Mouse (Mus musculus): ENCODE measurements around the gene Acad10. TPM values are rescaled to one million over a fixed set of nuclear protein-coding genes. Genes with fewer than 3 reads are reported as not detected.
"Not testable (repeated sequence)": the region's sequence is repeated elsewhere in the genome, so short reads cannot be mapped to it uniquely, and the experiment has no call there.

Gene Acad10
- total and polyA plus RNA-seq, 3 experiments: 9.8 to 25.4 (median 23.1) TPM

DNA sequence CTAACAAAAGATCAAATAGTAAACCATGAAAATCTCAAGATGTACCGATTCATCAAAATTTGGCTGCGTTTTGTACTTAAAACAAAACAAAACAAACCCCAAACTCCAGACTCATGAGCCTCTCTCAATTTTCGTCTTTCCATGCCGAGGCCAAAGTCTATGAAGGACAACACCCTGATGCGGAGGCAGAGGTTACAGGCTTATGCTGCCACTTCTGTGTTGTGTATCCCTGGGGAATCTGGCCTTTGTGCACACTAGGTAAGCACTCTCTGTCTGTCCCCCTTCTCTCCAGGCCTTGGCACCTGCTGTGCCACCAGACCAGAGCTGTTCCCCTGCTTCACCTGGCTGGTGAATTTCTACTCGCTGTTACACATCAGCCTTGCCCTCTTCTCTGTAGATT is 2.7 kb downstream of the Acad10 start:
- not testable (repeated sequence) for DNase-seq

DNA sequence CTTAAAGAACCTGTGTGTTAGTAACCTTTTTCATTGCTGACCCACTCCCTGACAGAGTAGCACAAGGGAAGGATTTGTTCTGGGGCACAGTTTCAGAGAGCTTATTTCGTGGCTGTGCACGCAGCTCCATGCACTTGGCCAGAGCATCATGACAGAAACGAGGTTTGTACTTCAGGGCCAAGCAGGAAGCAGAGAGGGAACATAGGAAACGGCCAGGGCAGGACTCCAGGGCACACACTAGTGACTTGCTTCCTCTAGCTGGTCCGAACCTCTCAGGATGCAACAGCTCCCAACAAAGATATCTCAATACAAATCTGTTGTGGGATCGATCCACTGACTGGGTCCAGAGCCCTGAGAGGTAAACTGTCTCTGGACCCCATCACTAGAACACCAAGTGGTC is 3.4 kb downstream of the Acad10 start:
- not testable (repeated sequence) for DNase-seq

DNA sequence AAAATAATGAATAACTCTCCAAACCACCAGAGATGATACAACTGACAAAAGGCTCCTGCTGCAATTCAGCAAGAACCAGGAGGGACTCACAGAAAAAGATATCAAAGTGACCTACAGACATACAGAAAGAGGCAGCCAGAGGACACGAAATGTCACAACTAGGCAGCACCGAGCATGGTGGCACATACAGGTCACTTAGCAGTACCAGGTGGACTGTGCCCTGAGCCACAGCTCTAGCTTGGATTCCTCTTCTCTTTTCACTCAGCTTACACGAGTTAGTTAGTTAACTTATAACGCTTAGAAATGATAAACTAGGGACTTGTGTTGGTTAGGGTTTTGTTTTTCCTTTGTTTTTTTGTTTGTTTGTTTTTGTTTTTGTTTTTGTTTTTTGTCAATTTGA is 5.8 kb downstream of the Acad10 start:
- no peak for DNase-seq

DNA sequence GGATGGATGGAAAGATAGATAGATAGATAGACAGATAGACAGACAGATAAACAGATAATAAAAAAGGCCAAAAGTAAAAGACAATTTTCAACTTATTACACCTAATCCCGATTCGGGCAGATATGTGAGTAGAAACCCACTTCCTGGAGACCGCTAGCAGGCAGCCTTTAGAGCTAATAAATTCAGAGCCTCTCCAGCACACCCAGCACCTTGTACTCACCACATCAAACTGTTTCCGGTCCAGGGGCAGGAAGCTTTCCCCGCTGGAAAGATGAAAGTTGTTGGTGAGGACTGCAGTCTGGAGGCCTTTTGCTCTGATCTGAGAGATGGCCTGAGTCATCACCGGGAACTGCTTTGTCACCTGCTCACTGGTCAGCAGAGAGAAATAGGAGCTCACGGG is 11.2 kb downstream of the Acad10 start:
- DNase-seq: peak; percentile 29

DNA sequence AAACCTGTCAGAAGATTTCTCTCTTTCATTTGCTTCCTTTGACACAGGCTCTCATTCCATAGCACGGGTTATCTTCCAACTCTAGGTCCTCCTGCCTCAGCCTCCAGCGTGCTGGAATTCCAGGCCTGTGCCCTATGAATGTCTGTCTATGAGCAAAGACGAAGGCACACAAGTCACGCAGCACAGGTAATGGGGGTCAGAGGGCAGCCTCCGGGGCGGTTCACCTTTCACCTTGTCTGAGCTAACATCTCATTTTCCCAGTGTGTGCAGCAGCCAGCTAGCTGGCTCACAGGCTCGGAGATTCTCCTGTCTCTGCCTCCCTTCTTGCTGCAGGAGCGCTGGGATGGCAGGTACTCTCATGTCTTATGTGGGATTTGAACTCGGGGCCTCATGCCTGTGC is 20.7 kb downstream of the Acad10 start:
- no peak for DNase-seq

DNA sequence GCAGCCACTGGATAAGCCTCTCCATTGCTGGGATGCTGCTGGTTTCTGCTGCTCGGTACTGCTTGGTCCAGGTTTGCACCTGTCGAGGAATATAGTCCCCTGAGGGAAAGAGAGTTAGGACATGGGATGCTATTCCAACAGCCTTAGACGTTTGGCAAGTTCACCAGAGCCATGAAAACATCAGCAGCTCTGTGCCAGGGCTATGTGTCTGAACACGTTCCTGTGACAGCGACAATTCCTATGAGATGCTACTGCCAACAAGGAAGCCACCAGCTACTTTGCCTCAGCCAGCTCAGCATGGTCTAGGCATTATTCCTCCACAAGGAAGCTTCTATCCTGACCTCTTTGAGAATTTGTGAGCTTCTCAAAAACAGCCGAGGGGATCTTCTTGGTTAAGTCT is 23.0 kb downstream of the Acad10 start:
- no peak for DNase-seq

DNA sequence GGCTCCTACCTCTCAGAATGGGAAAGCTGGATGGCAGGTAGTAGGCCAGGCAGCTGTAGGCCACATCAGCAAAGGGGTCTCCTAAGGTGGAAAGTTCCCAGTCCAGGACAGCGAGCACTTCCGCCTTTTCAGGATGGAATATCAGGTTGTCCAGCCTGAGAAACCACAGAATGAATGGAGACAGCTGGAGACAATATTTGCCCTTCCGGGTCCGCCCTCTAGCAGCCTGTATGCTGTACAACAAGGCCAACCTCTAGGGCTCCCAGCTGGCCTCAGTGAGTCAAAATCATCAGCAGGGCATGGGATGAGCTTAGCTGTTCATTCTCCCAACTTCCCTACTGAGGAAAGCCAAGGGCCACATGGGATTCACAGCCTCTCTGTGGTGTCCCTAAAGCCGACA is 25.6 kb downstream of the Acad10 start:
- no peak for DNase-seq

DNA sequence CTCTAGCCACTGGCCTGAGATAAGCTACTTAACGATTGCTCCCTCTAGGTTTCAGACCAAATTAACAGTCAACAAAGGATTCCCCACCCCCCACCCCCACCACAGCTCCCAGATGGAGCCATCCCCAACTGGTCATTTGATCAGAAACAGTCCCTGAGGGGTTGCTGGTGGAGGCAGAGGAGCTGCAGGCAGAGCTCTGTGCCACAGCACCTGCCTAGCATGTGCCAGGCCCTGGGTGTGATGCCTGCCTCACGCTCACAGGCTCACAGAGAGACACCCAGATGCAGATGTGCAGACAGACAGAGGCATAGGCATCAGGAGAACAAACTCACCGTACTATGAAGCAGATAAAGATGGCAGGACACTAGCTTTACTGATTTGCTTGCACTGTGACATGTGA is 27.5 kb downstream of the Acad10 start:
- no peak for DNase-seq

DNA sequence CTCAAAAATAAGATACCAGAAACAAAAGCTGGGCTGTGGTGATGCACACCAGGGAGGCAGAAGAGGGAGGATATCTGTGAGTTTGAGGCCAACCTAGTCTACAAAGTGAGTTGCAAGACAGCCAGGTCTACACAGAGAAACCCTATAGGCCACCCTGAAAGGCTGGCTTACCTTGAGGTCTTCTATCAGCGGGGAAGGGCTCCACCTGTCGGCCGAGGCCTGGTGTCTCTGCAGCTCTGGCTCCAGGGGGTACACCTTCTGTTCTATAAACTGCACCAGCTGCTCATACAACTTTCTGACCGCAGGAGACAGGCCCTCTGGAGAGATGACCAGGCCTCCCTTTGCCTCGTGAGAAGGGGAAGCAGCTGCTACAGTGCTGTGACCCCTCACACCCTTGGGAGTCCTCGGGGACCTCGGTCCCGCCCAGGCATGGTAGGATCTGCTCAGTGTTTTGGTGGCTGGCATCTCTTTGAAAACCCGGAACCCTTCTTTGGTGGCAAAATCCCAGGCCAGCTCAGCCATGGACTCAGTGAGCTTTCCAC is 29.1 kb downstream of the Acad10 start:
- DNase-seq: not testable (repeated sequence)

DNA sequence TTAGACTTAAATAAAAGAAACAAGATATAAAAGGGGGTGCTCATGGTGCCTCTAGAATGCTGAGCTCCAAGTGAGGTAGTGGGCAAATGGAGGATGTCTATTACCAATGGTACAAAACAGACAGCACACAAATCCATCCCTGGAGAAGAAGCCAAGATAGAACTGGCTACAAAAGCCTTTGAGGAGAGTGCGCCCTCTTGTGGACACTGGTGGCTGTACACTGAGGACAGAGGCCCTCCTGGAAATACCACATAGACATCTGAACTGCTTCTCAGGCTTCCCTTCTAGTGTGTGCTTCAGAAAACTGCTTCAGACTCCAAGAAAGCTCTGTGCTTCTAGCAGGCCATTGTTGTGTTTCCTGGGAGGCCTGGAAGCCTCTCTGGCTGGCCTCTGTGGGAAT is 32.4 kb downstream of the Acad10 start:
- DNase-seq: peak; percentile 72

DNA sequence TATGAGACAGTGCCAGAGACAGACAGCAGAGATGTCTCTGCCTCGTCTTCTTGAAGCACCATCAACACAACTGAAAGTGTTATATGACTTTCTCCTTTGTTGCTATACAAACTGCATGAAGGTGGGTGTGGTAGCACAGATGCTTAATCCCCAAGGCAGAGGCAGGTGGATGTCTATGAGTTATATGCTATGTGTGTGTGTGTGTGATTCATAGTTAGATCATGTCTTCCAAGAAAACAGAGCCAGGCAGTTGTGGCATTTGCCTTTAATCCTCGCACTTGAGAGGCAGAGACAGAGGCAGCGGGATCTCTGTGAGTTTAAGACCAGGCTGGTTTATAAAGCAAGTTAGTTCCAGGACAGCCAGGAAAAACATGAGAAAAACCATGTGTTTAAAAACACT is 37.1 kb downstream of the Acad10 start:
- no peak for DNase-seq

DNA sequence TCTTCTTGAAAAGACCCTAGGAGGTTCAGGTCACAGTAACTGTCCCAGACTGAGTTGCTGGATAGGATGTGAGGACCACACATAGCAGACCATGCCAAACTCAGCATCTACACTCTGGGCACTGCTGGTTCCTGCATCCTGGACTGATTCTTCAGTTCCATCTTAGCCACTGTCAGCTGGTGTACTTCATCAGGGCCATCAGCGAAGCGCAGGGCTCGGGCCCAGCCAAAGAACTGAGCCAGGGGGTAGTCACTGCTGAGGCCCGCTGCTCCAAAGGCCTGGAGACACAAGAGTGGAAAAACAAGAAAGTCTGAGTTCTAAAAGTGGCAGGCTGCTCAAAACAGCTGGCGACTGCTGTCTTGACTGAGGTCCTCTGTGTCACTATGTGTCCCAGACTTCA is 39.2 kb downstream of the Acad10 start:
- DNase-seq: no peak

DNA sequence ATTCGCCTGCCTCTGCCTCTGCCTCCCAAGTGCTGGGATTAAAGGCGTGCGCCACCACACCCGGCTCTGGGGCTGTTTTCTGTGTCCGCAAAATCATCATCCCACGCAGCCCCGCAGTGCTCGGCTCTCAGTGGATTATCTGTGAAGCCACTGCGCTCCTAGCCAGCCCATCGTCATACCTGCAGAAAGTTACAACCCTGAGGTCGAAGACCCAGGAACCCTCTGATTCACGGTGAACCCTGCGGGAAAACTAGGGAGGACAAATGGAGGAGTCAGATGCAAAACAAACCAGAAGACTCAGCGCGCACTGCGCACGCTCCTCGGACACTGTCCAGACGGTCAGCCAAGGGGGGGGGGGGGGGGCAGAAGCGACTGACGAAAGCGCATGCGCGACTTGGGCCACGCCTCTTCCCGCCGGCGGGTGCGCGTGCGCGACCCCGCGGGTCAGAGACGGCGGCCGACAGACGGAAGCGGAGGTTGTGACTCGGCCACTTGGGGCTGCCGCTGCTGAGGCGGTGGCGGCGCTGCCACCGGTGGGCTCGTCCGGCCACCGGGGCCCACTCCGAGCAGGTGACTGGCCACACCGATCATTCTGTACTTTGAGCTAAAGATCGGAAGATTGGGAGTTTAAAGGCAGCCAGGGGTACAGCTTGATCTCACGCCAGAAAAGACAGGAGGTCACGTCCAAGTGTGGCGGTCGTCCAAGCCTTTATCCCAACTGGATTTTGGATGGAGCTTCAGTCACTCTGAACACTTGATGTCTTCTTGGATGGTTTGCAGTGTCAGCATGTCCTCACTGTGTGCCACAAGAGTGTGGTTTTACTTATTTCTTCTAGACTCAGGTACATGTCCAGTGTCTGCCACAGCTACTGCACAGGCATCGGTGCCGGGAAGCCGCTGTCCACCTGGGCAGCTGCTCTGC is 41.5 kb downstream of the Acad10 start, which contains the start of gene Acad12:
Gene Acad12, minus strand, starts transcription at position 347 of the 922 bp plus-strand sequence.
- DNase-seq: peak; percentile 91

DNA sequence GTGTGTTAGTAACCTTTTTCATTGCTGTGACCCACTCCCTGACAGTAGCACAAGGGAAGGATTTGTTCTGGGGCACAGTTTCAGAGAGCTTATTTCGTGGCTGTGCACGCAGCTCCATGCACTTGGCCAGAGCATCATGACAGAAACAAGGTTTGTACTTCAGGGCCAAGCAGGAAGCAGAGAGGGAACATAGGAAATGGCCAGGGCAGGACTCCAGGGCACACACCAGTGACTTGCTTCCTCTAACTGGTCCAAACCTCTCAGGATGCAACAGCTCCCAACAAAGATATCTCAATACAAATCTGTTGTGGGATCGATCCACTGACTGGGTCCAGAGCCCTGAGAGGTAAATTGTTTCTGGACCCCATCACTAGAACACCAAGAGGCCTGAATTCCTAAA is 45.4 kb downstream of the Acad10 start:
- not testable (repeated sequence) for DNase-seq

DNA sequence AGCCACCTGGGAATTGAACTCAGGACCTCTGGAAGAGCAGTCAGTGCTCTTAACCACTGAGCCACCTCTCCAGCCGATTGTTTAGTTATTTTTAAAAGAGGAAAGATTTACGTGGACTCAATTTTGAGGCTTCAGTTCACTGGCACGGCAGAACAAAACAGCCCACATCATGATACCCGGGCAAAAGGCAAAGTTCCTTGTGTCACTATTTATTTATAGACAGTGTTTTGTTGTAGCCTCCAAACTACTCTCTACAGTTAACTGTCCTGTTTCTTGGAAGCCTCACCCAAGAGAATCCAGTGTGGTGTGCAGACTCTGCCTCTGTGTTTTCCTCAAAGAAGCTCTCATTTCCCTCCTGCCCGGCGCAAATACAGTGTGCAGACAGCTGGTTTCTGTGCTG is 48.3 kb downstream of the Acad10 start:
- no peak for DNase-seq

DNA sequence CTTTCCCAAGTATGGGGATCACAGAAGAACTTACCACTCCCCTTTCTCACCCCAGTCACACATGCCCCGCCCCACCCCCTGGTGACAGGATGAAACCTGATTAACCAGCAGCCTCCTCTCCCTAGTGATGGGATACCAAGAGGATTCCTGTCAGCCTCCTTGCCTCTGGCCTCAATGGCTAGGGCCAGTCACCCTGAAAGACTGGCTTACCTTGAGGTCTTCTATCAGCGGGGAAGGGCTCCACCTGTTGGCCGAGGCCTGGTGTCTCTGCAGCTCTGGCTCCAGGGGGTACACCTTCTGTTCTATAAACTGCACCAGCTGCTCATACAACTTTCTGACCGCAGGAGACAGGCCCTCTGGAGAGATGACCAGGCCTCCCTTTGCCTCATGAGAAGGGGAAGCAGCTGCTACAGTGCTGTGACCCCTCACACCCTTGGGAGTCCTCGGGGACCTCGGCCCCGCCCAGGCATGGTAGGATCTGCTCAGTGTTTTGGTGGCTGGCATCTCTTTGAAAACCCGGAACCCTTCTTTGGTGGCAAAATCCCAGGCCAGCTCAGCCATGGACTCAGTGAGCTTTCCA is 50.7 kb downstream of the Acad10 start:
- not testable (repeated sequence) for DNase-seq

DNA sequence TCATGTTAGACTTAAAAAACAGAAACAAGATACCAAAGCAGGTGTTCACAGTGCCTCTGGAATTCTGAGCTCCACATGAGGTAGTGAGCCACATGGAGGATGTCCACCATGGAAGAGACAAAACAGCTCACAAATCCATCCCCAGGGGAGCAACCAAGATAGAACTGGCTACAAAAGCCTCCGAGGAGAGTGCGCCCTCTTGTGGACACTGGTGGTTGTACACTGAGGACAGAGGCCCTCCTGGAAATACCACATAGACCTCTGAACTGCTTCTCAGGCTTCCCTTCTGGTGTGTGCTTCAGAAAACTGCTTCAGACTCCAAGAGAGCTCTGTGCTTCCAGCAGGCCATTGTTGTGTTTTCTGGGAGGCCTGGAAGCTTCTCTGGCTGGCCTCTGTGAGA is 54.2 kb downstream of the Acad10 start:
- peak; percentile 77 for DNase-seq

DNA sequence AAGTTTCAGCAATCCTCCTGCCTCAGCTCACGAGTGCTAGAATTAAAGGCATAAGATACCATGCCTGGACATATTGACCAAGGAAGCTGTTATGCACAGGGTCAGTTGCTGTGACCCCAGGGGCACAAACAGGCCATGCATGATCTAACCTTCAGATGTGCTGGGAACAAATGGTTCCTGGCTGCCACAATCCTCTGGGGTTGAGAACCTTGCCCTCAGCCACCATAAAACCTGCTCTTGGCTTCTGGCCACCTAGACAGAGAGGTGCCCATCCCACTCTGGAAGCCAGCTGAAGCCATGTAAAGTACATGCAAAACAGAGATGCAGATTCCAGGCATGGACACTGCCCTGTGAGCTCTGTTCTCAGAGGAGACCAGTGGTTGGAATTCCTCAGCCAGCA is 56.5 kb downstream of the Acad10 start:
- DNase-seq: not testable (repeated sequence)

DNA sequence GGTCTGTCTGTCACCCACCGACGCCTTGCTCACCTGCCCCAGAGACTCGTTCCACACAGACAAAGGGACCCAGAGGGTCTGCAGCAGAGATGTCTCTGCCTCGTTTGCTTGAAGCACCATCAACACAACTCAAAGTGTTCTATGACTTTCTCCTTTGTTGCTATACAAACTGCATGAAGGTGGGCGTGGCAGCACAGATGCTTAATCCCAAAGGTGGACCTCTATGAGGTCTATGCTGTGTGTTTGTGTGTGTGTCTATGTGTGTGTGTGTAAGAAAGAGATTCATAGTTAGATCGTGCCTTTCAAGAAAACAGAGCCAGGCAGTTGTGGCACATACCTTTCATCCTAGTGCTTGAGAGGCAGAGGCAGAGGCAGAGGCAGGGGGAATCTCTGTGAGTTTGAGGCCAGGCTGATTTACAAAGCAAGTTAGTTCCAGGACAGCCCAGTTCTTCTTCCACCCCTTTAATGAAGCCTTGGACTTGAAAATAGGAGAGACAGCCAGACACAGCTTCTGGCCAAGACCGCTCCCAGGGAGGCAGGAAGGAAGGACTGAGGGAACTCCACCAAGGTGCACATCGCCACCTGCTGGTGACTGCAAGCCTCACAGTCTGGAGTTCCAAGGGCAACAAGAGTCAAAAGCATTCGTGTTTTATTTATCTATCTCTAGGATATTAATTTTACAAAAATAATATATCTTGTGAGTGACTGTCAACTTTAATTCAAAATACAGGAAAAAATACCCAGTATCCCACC is 58.6 kb downstream of the Acad10 start:
- peak; percentile 91 for DNase-seq

DNA sequence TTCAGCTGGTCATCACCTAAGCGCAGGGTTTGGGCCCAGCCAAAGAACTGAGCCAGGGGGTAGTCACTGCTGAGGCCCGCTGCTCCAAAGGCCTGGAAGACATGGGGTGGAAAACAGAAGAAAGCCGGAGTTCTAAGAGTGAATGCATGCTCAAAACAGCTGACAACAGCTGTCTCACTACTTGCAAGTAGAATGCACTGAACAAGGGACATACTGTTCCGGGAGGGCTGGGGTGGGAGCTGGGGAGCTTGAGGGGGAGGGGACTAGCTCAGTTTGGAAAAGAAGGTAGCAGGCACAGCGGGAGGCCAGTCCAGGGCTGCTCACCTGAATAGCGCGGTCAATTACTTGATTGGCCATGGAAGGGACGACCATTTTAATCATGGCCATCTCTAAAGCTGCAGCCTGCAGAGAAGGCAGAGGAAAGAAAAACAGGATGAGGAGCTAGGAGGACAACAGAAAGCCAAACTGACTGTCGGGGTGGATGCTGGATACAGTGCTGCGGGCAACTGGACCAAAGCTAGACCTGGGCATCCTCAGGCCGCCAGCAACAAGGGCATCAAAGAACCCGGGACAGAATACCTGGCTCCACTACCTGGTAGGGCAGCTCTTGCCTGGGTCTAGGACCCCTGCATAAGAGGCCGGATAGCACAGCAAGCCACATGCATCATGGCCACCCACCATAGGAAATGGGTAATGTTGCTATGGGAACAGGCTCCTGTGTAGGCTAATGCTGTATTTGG is 61.3 kb downstream of the Acad10 start:
- no peak for DNase-seq

DNA sequence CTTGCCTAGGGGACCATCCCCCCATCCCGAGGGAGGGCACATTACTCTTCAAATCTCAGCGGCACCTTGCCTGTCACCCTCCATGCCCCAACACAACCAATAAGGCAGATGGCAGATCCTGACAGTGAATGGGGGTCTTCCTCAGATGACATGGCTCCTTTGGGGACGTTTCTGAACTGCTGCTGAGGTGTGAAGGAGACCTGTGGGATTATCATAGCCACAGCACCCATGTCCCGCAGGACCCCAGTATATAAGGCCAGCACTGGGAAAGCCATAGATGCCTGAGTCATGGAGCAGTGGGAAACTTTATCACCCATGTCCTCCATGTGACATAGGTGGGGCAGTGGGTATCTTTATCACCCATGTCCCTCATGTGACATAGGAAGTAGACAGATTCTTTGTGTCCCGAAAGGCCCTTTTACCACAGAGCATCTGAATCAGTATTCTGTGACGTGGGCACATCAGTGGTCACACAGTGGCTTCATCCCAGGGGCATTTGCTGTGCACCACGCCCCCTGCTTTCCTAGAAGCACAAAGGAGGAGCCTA is 62.2 kb downstream of the Acad10 start:
- DNase-seq: no peak

All from adrenal gland, adult 2 months (tissue).